Mouse (Mus musculus) kidney, embryonic 14.5 days (tissue): ENCODE data around the gene P3h4. TPM values are rescaled to one million over a fixed set of nuclear protein-coding genes. Genes with fewer than 3 reads are reported as not detected.
A peak's percentile ranks its signal among the peaks of the same experiment; 100 is the strongest.

Source experiments
- ATAC-seq: fragments of 200-750 bp; cut with Nextera tagmentation; 2 replicates; pipeline ENCODE4 v1.8.0; 2017; ENCODE audit warnings: moderate number of reproducible peaks, mild to moderate bottlenecking, moderate TSS enrichment, moderate library complexity; ENCODE audit not compliant: low FRiP score, low TSS enrichment
- H3K27ac ChIP-seq: fragments of 300-500 bp; sonication (generic); 2 replicates; pipeline ENCODE4 v1.5.1; 2014; ENCODE audit warnings: low read depth, mild to moderate bottlenecking, low read length, moderate library complexity, mixed read lengths
- H3K27me3 ChIP-seq: fragments of 300-500 bp; sonication (generic); 2 replicates; pipeline ENCODE4 v1.6.1; 2014; ENCODE audit warnings: mild to moderate bottlenecking, low read length; ENCODE audit not compliant: control insufficient read depth, insufficient read depth
- H3K36me3 ChIP-seq: fragments of 300-500 bp; sonication (generic); 2 replicates; pipeline ENCODE4 v1.6.1; 2014; ENCODE audit warnings: low read length, mixed read lengths; ENCODE audit not compliant: control insufficient read depth, insufficient read depth
- H3K4me1 ChIP-seq: fragments of 300-500 bp; sonication (generic); 2 replicates; pipeline ENCODE4 v1.6.1; 2014; ENCODE audit warnings: low read length, mixed read lengths; ENCODE audit not compliant: control insufficient read depth, insufficient read depth
- H3K4me2 ChIP-seq: fragments of 300-500 bp; sonication (generic); replicated peaks from 2 replicates; pipeline ENCODE4 v1.6.1; 2014; ENCODE audit warnings: low read depth, mild to moderate bottlenecking, low read length
- H3K4me3 ChIP-seq: fragments of 300-500 bp; sonication (generic); 2 replicates; pipeline ENCODE4 v1.5.1; 2014; ENCODE audit warnings: mild to moderate bottlenecking, low read length
- H3K9ac ChIP-seq: fragments of 300-500 bp; sonication (generic); 2 replicates; pipeline ENCODE4 v1.6.1; 2014; ENCODE audit warnings: low read depth, mild to moderate bottlenecking, low read length, moderate library complexity
- H3K9me3 ChIP-seq: fragments of 300-500 bp; sonication (generic); 2 replicates; pipeline ENCODE4 v1.6.1; 2016; ENCODE audit warnings: low read length; ENCODE audit not compliant: control insufficient read depth
- WGBS: fragments of 180-500 bp; shearing (Covaris S2); extraction: QIAGEN DNeasy Blood & Tissue Kit; methylation state at CpG from one replicate; pipeline ENCODE4 v1.1.7; 2014; 5-methylcytosine and 5-hydroxymethylcytosine counted together
- polyA plus RNA-seq: library from polyadenylated mRNA; unstranded; fragments of >200 nt; fragmentation: Nextera tagmentation; extraction: Ambion mirVana; gene quantifications from 2 replicates; pipeline ENCODE4 v1.2.1, GENCODE M21; 2014

Gene P3h4
- polyA plus RNA-seq, 1 experiment from 2014 or later = 59.7 TPM

- under 1% methylated on average over 31 of the region's 31 CpGs for WGBS
- peaks cover 13% of the 10 kb centered on the region; the same call in 1 of the 2 replicates for H3K36me3 ChIP-seq
- peaks cover 32% of the 10 kb centered on the region for H3K4me1 ChIP-seq
- no peaks in the 10 kb centered on the region for H3K27me3 ChIP-seq
- ATAC-seq = peak; percentile 36
- peak within 1 kb of the TSS; percentile 95 for H3K27ac ChIP-seq
- no peaks in the 10 kb centered on the region for H3K9me3 ChIP-seq
- H3K9ac ChIP-seq = peak within 1 kb of the TSS; percentile 72
- H3K4me2 ChIP-seq = peak within 1 kb of the TSS; percentile 82
- peak within 1 kb of the TSS; percentile 69 for H3K4me3 ChIP-seq
These were observed 532 bp upstream of the P3h4 start, which contains the start of gene Fkbp10 for GRCm38 (mm10) chr11:100414914-100415822. TSS of gene Fkbp10 (plus strand) at chr11:100415697.

DNA sequence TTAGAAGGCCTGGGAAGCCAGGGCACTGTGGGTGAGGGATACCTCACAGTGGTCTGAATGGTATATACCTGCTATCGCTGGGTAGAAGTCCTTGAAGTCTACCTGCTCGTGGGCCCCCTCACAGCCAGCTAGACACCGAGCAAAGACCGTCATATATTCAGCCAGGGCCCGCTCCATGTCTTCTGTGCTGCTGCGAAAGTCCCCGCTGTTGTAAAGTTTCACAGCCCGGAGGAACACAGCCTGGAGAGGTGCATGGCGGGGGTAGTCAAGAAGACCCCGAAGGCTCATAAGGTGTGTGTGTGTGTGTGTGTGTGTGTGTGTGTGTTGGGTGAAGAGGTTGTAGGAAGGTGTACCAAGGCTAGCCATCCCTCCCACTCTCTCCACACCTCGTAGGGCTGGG, 1.1 kb downstream of the P3h4 start:
- peak overlapping the region; percentile 72 for H3K9ac ChIP-seq
- no peak for ATAC-seq
- 61% methylated on average over 11 of the region's 11 CpGs for WGBS
- H3K4me1 ChIP-seq = peaks cover 32% of the 10 kb centered on the region
- H3K27me3 ChIP-seq = no peaks in the 10 kb centered on the region
- peak overlapping the region; percentile 82 for H3K4me2 ChIP-seq
- peak overlapping the region; percentile 69 for H3K4me3 ChIP-seq
- H3K9me3 ChIP-seq = no peaks in the 10 kb centered on the region
- peaks cover 25% of the 10 kb centered on the region for H3K36me3 ChIP-seq
- H3K27ac ChIP-seq = no peak overlapping the region

DNA sequence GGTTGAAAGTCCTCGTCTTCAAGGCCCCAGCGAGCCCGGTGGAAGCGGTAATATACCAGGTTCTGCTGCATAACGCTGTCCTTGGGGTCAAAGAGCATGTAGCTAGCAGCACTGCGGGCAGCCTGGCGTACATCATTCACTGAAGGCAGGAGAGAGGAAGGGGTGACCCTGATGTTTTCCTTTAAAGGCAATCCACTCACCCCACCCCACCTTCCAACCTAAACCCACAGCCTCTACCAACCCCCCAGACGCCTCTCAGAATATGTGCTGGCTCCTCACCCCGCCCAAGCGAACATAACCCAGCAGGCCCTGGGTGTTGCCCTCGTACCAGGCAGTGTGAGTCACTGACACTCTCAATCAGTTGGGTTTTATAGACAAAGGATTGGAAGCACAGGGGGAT, 2.9 kb downstream of the P3h4 start:
- Histone ChIP-seq H3K36me3 (peaks cover 33% of the 10 kb centered on the region), H3K27me3 (no peaks in the 10 kb centered on the region), H3K27ac (no peak overlapping the region), H3K4me2 (0 out of 2 replicates have a peak overlapping the region, but pooled peaks have one; percentile 82), H3K4me3 (no peak overlapping the region), H3K9me3 (no peaks in the 10 kb centered on the region), H3K9ac (no peak overlapping the region), H3K4me1 (peaks cover 32% of the 10 kb centered on the region)
- no peak for ATAC-seq
- WGBS = 71% methylated on average over 11 of the region's 11 CpGs

DNA sequence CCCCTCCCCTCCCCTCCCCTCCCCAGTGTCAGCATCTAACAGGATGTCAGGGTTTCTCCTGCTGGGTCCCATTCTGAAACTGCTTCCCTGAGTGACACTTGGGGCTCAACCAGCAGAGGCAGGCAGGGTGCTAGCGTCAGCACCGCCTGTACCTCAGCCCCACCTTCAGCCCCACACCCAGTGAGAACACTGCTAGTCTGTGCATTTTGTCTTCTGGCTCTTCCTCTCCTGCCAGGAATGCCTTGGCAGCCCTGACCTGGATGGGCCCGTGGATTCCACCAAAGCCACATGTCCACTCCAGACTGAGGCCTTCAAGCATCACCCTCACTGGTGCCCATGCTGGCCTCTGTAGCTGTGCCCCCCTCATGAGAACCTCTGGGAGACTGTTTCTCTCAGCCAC, 5.0 kb downstream of the P3h4 start:
- ATAC-seq = no peak
- Histone ChIP-seq H3K27ac (no peak overlapping the region), H3K4me3 (no peak overlapping the region), H3K9me3 (no peaks in the 10 kb centered on the region), H3K4me1 (peaks cover 24% of the 10 kb centered on the region), H3K27me3 (no peaks in the 10 kb centered on the region), H3K36me3 (peaks cover 33% of the 10 kb centered on the region), H3K9ac (no peak overlapping the region), H3K4me2 (no peak overlapping the region)
- WGBS = 86% methylated on average over 3 of the region's 3 CpGs

GRCm38 (mm10) chr11:100408835-100409462, 5.7 kb downstream of the P3h4 start:
- no peak overlapping the region for H3K4me3 ChIP-seq
- ATAC-seq = no peak
- no peak overlapping the region for H3K27ac ChIP-seq
- H3K9me3 ChIP-seq = no peaks in the 10 kb centered on the region
- H3K36me3 ChIP-seq = peaks cover 33% of the 10 kb centered on the region
- WGBS = 88% methylated on average over 12 of the region's 12 CpGs
- peaks cover 24% of the 10 kb centered on the region for H3K4me1 ChIP-seq
- H3K27me3 ChIP-seq = no peaks in the 10 kb centered on the region
- no peak overlapping the region for H3K4me2 ChIP-seq
- H3K9ac ChIP-seq = no peak overlapping the region

- WGBS = 40% methylated on average over 10 of the region's 10 CpGs
These were observed 6.4 kb downstream of the P3h4 start for GRCm38 (mm10) chr11:100408076-100408834.

DNA sequence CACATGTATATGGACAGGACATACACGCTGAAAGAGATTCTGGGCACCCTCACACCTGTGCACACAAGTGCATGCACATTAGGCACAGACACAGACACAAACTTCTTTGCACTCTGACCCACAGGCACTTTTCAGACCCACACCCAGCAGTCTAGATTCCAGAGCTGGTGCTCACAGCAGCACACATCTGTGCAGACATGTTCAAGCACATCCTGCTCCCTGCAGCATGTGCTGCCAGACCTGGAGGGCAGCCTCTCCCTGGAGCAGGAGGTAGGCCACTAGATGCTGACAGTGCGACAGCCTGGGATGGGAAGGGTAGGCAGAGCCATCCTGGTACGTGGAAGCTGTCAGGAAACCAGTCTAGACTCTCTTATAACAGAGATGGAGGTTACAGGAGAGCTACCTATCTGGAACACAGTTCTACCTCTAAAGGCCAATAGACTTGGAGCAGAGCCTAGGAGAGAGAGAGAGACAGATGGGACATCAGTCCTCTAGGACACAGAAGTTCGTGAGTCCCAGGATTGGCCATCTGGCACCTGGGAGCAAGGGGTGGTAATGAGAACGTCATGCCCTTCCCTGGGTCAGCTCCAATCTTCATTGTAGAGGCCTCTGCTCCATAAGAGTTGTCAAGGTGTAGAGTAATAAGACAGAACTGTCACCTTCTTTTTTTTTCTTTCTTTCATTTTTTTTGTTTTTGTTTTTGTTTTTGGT, 7.5 kb downstream of the P3h4 start:
- Histone ChIP-seq H3K9me3 (no peaks in the 10 kb centered on the region), H3K27me3 (no peaks in the 10 kb centered on the region), H3K27ac (no peak overlapping the region), H3K36me3 (peaks cover 33% of the 10 kb centered on the region), H3K9ac (no peak overlapping the region), H3K4me1 (peaks cover 20% of the 10 kb centered on the region), H3K4me2 (no peak overlapping the region), H3K4me3 (no peak overlapping the region)
- ATAC-seq = no peak
- WGBS = 88% methylated on average over 5 of the region's 5 CpGs

More at GRCm38 (mm10) chr11:100408076-100408834, 6.4 kb downstream of the P3h4 start:
- H3K27me3 ChIP-seq = no peaks in the 10 kb centered on the region
- H3K4me1 ChIP-seq = peaks cover 24% of the 10 kb centered on the region
- H3K9ac ChIP-seq = no peak overlapping the region
- H3K9me3 ChIP-seq = no peaks in the 10 kb centered on the region
- no peak overlapping the region for H3K4me3 ChIP-seq
- no peak overlapping the region for H3K4me2 ChIP-seq
- peaks cover 33% of the 10 kb centered on the region for H3K36me3 ChIP-seq
- peak; percentile 64; the same call in 1 of the 2 replicates for ATAC-seq
- H3K27ac ChIP-seq = no peak overlapping the region

DNA sequence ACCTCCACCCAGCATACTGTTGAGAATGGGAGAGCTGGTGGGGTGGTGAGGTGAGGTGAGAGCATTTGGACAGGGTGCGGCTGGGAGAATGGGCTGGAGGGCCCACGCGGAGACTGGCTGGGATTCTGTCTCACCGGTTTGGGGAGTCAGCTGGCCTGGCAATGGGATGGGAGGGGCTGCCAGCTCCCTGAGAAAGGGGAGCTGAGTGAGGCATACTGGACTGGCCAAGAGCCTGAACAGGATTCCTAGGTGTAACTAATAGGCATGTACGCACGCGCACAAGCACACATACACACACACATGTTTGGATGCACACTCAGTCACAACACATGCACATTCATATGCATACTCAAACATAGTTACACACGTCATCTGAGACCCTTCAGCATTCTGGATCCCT, 8.4 kb downstream of the P3h4 start:
- no peak overlapping the region for H3K4me2 ChIP-seq
- ATAC-seq = no peak
- WGBS = 88% methylated on average over 8 of the region's 8 CpGs

More for the DNA sequence above, 8.4 kb downstream of the P3h4 start:
- Histone ChIP-seq H3K36me3 (peaks cover 29% of the 10 kb centered on the region), H3K4me3 (no peak overlapping the region), H3K9me3 (no peaks in the 10 kb centered on the region), H3K9ac (no peak overlapping the region), H3K27me3 (no peaks in the 10 kb centered on the region), H3K27ac (no peak overlapping the region), H3K4me1 (peaks cover 17% of the 10 kb centered on the region)
